Mouse (Mus musculus) forebrain, embryonic 11.5 days (tissue): ENCODE measurements around the gene Prss8. TPM values are rescaled to one million over a fixed set of nuclear protein-coding genes. Genes with fewer than 3 reads are reported as not detected.

Experiments
- ATAC-seq: fragments of 200-750 bp; cut with Nextera tagmentation; replicated peaks from 2 replicates; pipeline ENCODE4 v1.8.0; 2017; ENCODE audit warnings: moderate TSS enrichment; ENCODE audit not compliant: low FRiP score
- DNase-seq: peaks from one replicate; pipeline ENCODE4 v3.0.0-alpha.2; 2017; ENCODE audit warnings: low spot score
- H3K27ac ChIP-seq: fragments of 300-500 bp; sonication (generic); 2 replicates; pipeline ENCODE4 v1.5.1; 2014; ENCODE audit warnings: low read depth, low read length
- H3K27me3 ChIP-seq: fragments of 300-500 bp; sonication (generic); 2 replicates; pipeline ENCODE4 v1.6.1; 2014; ENCODE audit warnings: mild to moderate bottlenecking, low read length, mixed read lengths; ENCODE audit not compliant: control insufficient read depth, insufficient read depth
- H3K36me3 ChIP-seq: fragments of 300-500 bp; sonication (generic); 2 replicates; pipeline ENCODE4 v1.6.1; 2014; ENCODE audit warnings: mild to moderate bottlenecking, low read length, moderate library complexity, mixed read lengths; ENCODE audit not compliant: control insufficient read depth, insufficient read depth
- H3K4me1 ChIP-seq: fragments of 300-500 bp; sonication (generic); replicated peaks from 2 replicates; pipeline ENCODE4 v1.6.1; 2014; ENCODE audit warnings: low read length, mixed read lengths; ENCODE audit not compliant: control insufficient read depth, insufficient read depth
- H3K4me2 ChIP-seq: fragments of 300-500 bp; sonication (generic); 2 replicates; pipeline ENCODE4 v1.6.1; 2014; ENCODE audit warnings: low read depth, mild to moderate bottlenecking, low read length, moderate library complexity, mixed read lengths; ENCODE audit not compliant: severe bottlenecking
- H3K4me3 ChIP-seq: fragments of 300-500 bp; sonication (generic); 2 replicates; pipeline ENCODE4 v1.5.1; 2014; ENCODE audit warnings: low read depth, low read length
- H3K9ac ChIP-seq: fragments of 300-500 bp; sonication (generic); 2 replicates; pipeline ENCODE4 v1.6.1; 2014; ENCODE audit warnings: low read length
- H3K9me3 ChIP-seq: fragments of 300-500 bp; sonication (generic); 2 replicates; pipeline ENCODE4 v1.6.1; 2016; ENCODE audit warnings: low read length, mixed read lengths; ENCODE audit not compliant: control insufficient read depth
- whole genome bisulfite sequencing: fragments of 180-500 bp; shearing (Covaris S2); extraction: QIAGEN DNeasy Blood & Tissue Kit; methylation state at CpG from one replicate; pipeline ENCODE4 v1.1.7; 2014; 5-methylcytosine and 5-hydroxymethylcytosine counted together
- polyA plus RNA-seq: library from polyadenylated mRNA; unstranded; fragments of >200 nt; fragmentation: Nextera tagmentation; extraction: Ambion mirVana; gene quantifications from 2 replicates; pipeline ENCODE4 v1.2.1, GENCODE M21; 2014

Prss8 gene
- polyA plus RNA-seq, 1 experiment from 2014 or later = 1.8 TPM

DNA sequence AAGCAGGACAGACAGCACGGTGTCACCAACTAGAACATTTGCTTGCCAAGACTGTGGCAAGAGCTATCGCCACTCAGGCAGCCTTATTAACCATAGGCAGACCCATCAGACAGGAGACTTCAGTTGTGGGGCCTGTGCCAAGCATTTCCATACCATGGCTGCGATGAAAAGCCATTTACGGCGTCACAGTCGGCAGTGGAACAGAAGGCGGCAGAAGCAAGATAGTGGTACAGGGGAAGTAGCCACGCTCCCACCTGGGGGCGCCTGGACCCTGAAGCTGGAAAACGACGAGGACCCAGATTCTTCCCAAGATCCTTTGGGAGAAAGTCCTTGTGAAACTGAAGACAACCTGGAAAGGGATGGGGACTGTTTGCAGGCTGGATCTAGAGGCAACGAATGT, 49.5 kb downstream of the Prss8 start:
- Histone ChIP-seq H3K4me1 (peaks cover 6% of the 10 kb centered on the region), H3K27me3 (no peaks in the 10 kb centered on the region), H3K9me3 (no peaks in the 10 kb centered on the region), H3K36me3 (peaks cover 45% of the 10 kb centered on the region), H3K4me2 (no peak overlapping the region), H3K9ac (no peak overlapping the region), H3K27ac (no peak overlapping the region), H3K4me3 (no peak overlapping the region)
- ATAC-seq = no peak
- DNase-seq = no peak
- 89% methylated on average over 12 of the region's 12 CpGs for whole genome bisulfite sequencing

DNA sequence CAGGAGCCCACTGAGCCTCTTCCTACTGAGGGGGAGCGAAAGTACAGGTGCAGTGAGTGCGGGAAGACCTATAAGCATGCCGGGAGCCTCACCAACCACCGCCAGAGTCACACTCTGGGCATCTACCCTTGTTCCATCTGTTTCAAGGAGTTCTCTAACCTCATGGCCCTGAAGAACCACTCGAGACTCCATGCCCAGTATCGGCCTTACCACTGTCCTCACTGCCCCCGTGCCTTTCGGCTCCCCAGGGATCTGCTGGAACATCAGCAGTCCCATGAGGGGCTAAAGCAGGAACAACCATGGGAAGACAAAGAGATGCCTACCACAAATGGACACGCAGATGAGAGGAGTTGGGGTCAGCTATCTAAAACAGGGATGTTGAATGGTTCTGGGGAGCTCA, 50.6 kb downstream of the Prss8 start:
- Histone ChIP-seq H3K27me3 (no peaks in the 10 kb centered on the region), H3K27ac (no peak overlapping the region), H3K4me3 (no peak overlapping the region), H3K4me2 (no peak overlapping the region), H3K36me3 (peaks cover 45% of the 10 kb centered on the region), H3K4me1 (peaks cover 9% of the 10 kb centered on the region), H3K9me3 (no peaks in the 10 kb centered on the region), H3K9ac (no peak overlapping the region)
- DNase-seq (no peak), ATAC-seq (no peak)
- WGBS = 93% methylated on average over 9 of the region's 9 CpGs

GRCm38 (mm10) chr7:127876467-127877348, 53.2 kb downstream of the Prss8 start, which contains the start of gene Zfp668:
Gene Zfp668 (minus strand): TSS chr7:127876828.
- DNase-seq = peak; percentile 94
- H3K4me2 ChIP-seq = peak within 1 kb of the TSS; percentile 87
- H3K4me1 ChIP-seq = peaks cover 13% of the 10 kb centered on the region; the same call in 1 of the 2 replicates
- H3K4me3 ChIP-seq = peak within 1 kb of the TSS; percentile 95
- H3K27me3 ChIP-seq = no peaks in the 10 kb centered on the region
- ATAC-seq = peak; percentile 64
- no peaks in the 10 kb centered on the region for H3K9me3 ChIP-seq
- peak within 1 kb of the TSS; percentile 97 for H3K27ac ChIP-seq
- peaks cover 25% of the 10 kb centered on the region for H3K36me3 ChIP-seq
- under 1% methylated on average over 60 of the region's 60 CpGs for WGBS
- H3K9ac ChIP-seq = peak within 1 kb of the TSS; percentile 93

- 0% methylated on average over 41 of the region's 41 CpGs for WGBS
- peak within 1 kb of the TSS; percentile 97 for H3K27ac ChIP-seq
- peak within 1 kb of the TSS; percentile 95 for H3K4me3 ChIP-seq
- peak within 1 kb of the TSS; percentile 93 for H3K9ac ChIP-seq
- DNase-seq = peak; percentile 95
- H3K36me3 ChIP-seq = peaks cover 18% of the 10 kb centered on the region
- ATAC-seq = peak; percentile 86
- no peaks in the 10 kb centered on the region for H3K9me3 ChIP-seq
- H3K27me3 ChIP-seq = no peaks in the 10 kb centered on the region
- peaks cover 13% of the 10 kb centered on the region; the same call in 1 of the 2 replicates for H3K4me1 ChIP-seq
- H3K4me2 ChIP-seq = peak within 1 kb of the TSS; percentile 87
Measured at GRCm38 (mm10) chr7:127876041-127876466, 53.9 kb downstream of the Prss8 start, which contains the start of gene Zfp646. Gene Zfp646 (plus strand): TSS chr7:127876221.

Other genes starting within 250 kb of the Prss8 start
- gene Bcl7c, start 221.2 kb downstream of the Prss8 start, polyA plus RNA-seq = 59.5 and 65.8 TPM in 2 replicates
- gene Ctf1, start 217.4 kb downstream of the Prss8 start, polyA plus RNA-seq = 7.2 and 9.5 TPM in 2 replicates
- 0.63 TPM in 1 of 2 replicates, not detected in the other for gene Ctf2, start 197.9 kb downstream of the Prss8 start, polyA plus RNA-seq
- 7.9 and 9.7 TPM in 2 replicates for gene Fbxl19, start 185.6 kb downstream of the Prss8 start, polyA plus RNA-seq
- 6.6 and 7.1 TPM in 2 replicates for gene Orai3, start 160.3 kb downstream of the Prss8 start, polyA plus RNA-seq
- gene Setd1a, start 153.4 kb downstream of the Prss8 start, polyA plus RNA-seq = 28.8 and 30.7 TPM in 2 replicates
- gene Gm49388, start 144.5 kb downstream of the Prss8 start, polyA plus RNA-seq = not detected in 2 replicates
- 6.5 and 7.9 TPM in 2 replicates for gene Hsd3b7, start 129.5 kb downstream of the Prss8 start, polyA plus RNA-seq
- 10.1 and 13.2 TPM in 2 replicates for gene Stx4a, start 105.8 kb downstream of the Prss8 start, polyA plus RNA-seq
- 11.1 and 13.0 TPM in 2 replicates for gene Stx1b, start 105.6 kb downstream of the Prss8 start, polyA plus RNA-seq
- 26.2 and 26.8 TPM in 2 replicates for gene Zfp646, start 53.9 kb downstream of the Prss8 start, polyA plus RNA-seq
- 32.6 and 32.9 TPM in 2 replicates for gene Zfp668, start 53.3 kb downstream of the Prss8 start, polyA plus RNA-seq
- 0.56 and 0.91 TPM in 2 replicates for gene Prss53, start 39.1 kb downstream of the Prss8 start, polyA plus RNA-seq
- gene Gm21974, start 34.6 kb downstream of the Prss8 start, polyA plus RNA-seq = not detected in 2 replicates
- gene Vkorc1, start 34.5 kb downstream of the Prss8 start, polyA plus RNA-seq = 47.8 and 48.9 TPM in 2 replicates
- 102 and 139 TPM in 2 replicates for gene Bckdk, start 26.0 kb downstream of the Prss8 start, polyA plus RNA-seq
- 55.9 and 58.3 TPM in 2 replicates for gene Kat8, start 17.6 kb downstream of the Prss8 start, polyA plus RNA-seq
- gene Prss36, start 16.6 kb upstream of the Prss8 start, polyA plus RNA-seq = 10.4 and 10.7 TPM in 2 replicates
- gene Fus, start 37.4 kb upstream of the Prss8 start, polyA plus RNA-seq = 44.7 and 62.6 TPM in 2 replicates
- gene Pycard, start 63.8 kb upstream of the Prss8 start, polyA plus RNA-seq = 4.2 and 7.0 TPM in 2 replicates
- gene Trim72, start 73.8 kb upstream of the Prss8 start, polyA plus RNA-seq = not detected in 2 replicates
- gene Itgam, start 132.5 kb upstream of the Prss8 start, polyA plus RNA-seq = 0.40 and 0.57 TPM in 2 replicates
- not detected in 2 replicates for gene Gm49368, start 132.6 kb upstream of the Prss8 start, polyA plus RNA-seq
- not detected in 2 replicates for gene Itgax, start 199.4 kb upstream of the Prss8 start, polyA plus RNA-seq
- not detected in 2 replicates for gene Itgad, start 224.3 kb upstream of the Prss8 start, polyA plus RNA-seq